Mouse (Mus musculus): ENCODE measurements around the gene Slc2a5. TPM values are rescaled to one million over a fixed set of nuclear protein-coding genes. Genes with fewer than 3 reads are reported as not detected.

The Slc2a5 gene
- total and polyA plus RNA-seq, 3 experiments = 0.58 to 4.9 TPM; not detected in 1

GRCm38 (mm10) chr4:150096309-150096708 lies 22.8 kb upstream of the Slc2a5 start:
- H3K27ac ChIP-seq (ENCODE audit: control insufficient read depth, low read depth, low read length) = no peak overlapping the region
- TF ChIP-seq USF2 (IDR thresholded peaks at IDR 0.05; ENCODE audit: borderline replicate concordance in 1 of 2, insufficient read depth in 1 of 2, low read depth in 1 of 2, low read length in 2 of 2) = no peak
- no peak for TF ChIP-seq ETS1 (IDR thresholded peaks at IDR 0.05; ENCODE audit: low read depth, low read length)
- TF ChIP-seq ZNF384 (IDR thresholded peaks at IDR 0.05; ENCODE audit: low read depth, low read length) = no peak
- TF ChIP-seq CHD2 (IDR thresholded peaks at IDR 0.05; ENCODE audit: low read length) = no peak
- TF ChIP-seq TCF12 (IDR thresholded peaks at IDR 0.05; ENCODE audit: low read depth, low read length) = no peak
- no peak for TF ChIP-seq MAX (IDR thresholded peaks at IDR 0.05; ENCODE audit: low read length)
- TF ChIP-seq RCOR1 (IDR thresholded peaks at IDR 0.05; ENCODE audit: low read depth, low read length) = no peak
- no peaks in the 10 kb centered on the region for H3K9me3 ChIP-seq (replicated peaks; ENCODE audit: insufficient read depth, low read length)
- 0 out of 4 replicates have a peak, but pooled peaks cover 0 to 2% of the 10 kb centered on the region in 2 experiments for H3K36me3 ChIP-seq (ENCODE audit: control insufficient read depth in 1 of 2, insufficient read depth in 2 of 2, low read length in 2 of 2)
- no peak for DNase-seq (ENCODE audit: low read depth, low spot score)
- no peaks in the 10 kb centered on the region for H3K27me3 ChIP-seq (ENCODE audit: control insufficient read depth in 1 of 2, insufficient read depth in 2 of 2, low read length in 2 of 2)
- no peak overlapping the region for H3K9ac ChIP-seq (ENCODE audit: control insufficient read depth, low read depth, low read length, poor library complexity, severe bottlenecking)
- H3K79me2 ChIP-seq (ENCODE audit: control insufficient read depth, insufficient read depth, low read length, poor library complexity) = no peaks in the 10 kb centered on the region
- H3K4me1 ChIP-seq (ENCODE audit: control insufficient read depth in 1 of 2, insufficient read depth in 2 of 2, low read length in 2 of 2) = no peaks in the 10 kb centered on the region; a peak in 1 of 4 replicates
- H3K4me3 ChIP-seq (ENCODE audit: control insufficient read depth in 1 of 2, insufficient read depth in 1 of 2, low read depth in 2 of 2, low read length in 2 of 2) = no peak overlapping the region

GRCm38 (mm10) chr4:150097847-150098246 lies 21.2 kb upstream of the Slc2a5 start:
- TF ChIP-seq BHLHE40 (IDR thresholded peaks at IDR 0.05; ENCODE audit: borderline replicate concordance, low read depth, low read length) (no peak), MYC (IDR thresholded peaks at IDR 0.05; ENCODE audit: low read depth, low read length) (no peak), CTCF (IDR thresholded peaks at IDR 0.05 in 2 of 3, conservative IDR thresholded peaks at IDR 0.05 in 1 of 3; ENCODE audit: control insufficient read depth in 1 of 3, insufficient read depth in 1 of 3, low read depth in 2 of 3, low read length in 3 of 3, poor library complexity in 1 of 3, severe bottlenecking in 1 of 3) (no peak), SIN3A (IDR thresholded peaks at IDR 0.05; ENCODE audit: low read length) (no peak), TCF12 (IDR thresholded peaks at IDR 0.05; ENCODE audit: low read depth, low read length) (no peak), ELF1 (IDR thresholded peaks at IDR 0.05; ENCODE audit: low read depth, low read length) (no peak), POLR2A (IDR thresholded peaks at IDR 0.05; ENCODE audit: control insufficient read depth in 1 of 2, insufficient read depth in 1 of 2, low read depth in 1 of 2, low read length in 2 of 2, poor library complexity in 1 of 2) (no peak), USF1 (IDR thresholded peaks at IDR 0.05; ENCODE audit: low read depth, low read length) (no peak), CHD1 (IDR thresholded peaks at IDR 0.05; ENCODE audit: low read depth, low read length) (no peak), UBTF (IDR thresholded peaks at IDR 0.05; ENCODE audit: borderline replicate concordance, insufficient read depth, low read depth, low read length) (no peak), RCOR1 (IDR thresholded peaks at IDR 0.05; ENCODE audit: low read depth, low read length) (no peak), CHD2 (IDR thresholded peaks at IDR 0.05; ENCODE audit: low read length) (no peak), USF2 (IDR thresholded peaks at IDR 0.05; ENCODE audit: borderline replicate concordance in 1 of 2, insufficient read depth in 1 of 2, low read depth in 1 of 2, low read length in 2 of 2) (no peak), NRF1 (IDR thresholded peaks at IDR 0.05; ENCODE audit: insufficient read depth, low read depth, low read length, poor library complexity, severe bottlenecking) (no peak), ZC3H11A (IDR thresholded peaks at IDR 0.05; ENCODE audit: low read depth, low read length) (no peak), POLR2AphosphoS5 (IDR thresholded peaks at IDR 0.05; ENCODE audit: borderline replicate concordance, low read depth, low read length) (no peak), MYB (IDR thresholded peaks at IDR 0.05; ENCODE audit: low read depth, low read length) (no peak)
- Histone ChIP-seq H3K79me2 (ENCODE audit: control insufficient read depth, insufficient read depth, low read length, poor library complexity) (no peaks in the 10 kb centered on the region), H3K4me1 (ENCODE audit: control insufficient read depth in 1 of 2, insufficient read depth in 2 of 2, low read length in 2 of 2) (no peaks in the 10 kb centered on the region; a peak in 1 of 4 replicates), H3K9ac (ENCODE audit: control insufficient read depth, low read depth, low read length, poor library complexity, severe bottlenecking) (no peak overlapping the region), H3K36me3 (ENCODE audit: control insufficient read depth in 1 of 2, insufficient read depth in 2 of 2, low read length in 2 of 2) (no peaks in the 10 kb centered on the region), H3K9me3 (replicated peaks; ENCODE audit: insufficient read depth, low read length) (no peaks in the 10 kb centered on the region), H3K27me3 (ENCODE audit: control insufficient read depth in 1 of 2, insufficient read depth in 2 of 2, low read length in 2 of 2) (no peaks in the 10 kb centered on the region), H3K27ac (ENCODE audit: control insufficient read depth, low read depth, low read length) (no peak overlapping the region), H3K4me3 (ENCODE audit: control insufficient read depth in 1 of 2, insufficient read depth in 1 of 2, low read depth in 2 of 2, low read length in 2 of 2) (no peak overlapping the region)
- no peak for DNase-seq (ENCODE audit: low read depth, low spot score)

Measured in MEL (cell line).